Mouse (Mus musculus) lung, adult 2 months (tissue): Measurements from ENCODE around the gene Mecom.

Experiments
- CTCF ChIP-seq: fragments of 200-500 bp; IDR thresholded peaks from 2 replicates; pipeline ENCODE4 v1.5.1; 2011; ENCODE audit warnings: mild to moderate bottlenecking, low read length, control low read depth; ENCODE audit not compliant: insufficient read depth
- POLR2A ChIP-seq: fragments of 200-500 bp; IDR thresholded peaks from 2 replicates; pipeline ENCODE4 v1.6.1; 2011; ENCODE audit warnings: low read depth, mild to moderate bottlenecking, control low read depth, low read length, borderline replicate concordance; ENCODE audit errors: extremely low read depth

DNA sequence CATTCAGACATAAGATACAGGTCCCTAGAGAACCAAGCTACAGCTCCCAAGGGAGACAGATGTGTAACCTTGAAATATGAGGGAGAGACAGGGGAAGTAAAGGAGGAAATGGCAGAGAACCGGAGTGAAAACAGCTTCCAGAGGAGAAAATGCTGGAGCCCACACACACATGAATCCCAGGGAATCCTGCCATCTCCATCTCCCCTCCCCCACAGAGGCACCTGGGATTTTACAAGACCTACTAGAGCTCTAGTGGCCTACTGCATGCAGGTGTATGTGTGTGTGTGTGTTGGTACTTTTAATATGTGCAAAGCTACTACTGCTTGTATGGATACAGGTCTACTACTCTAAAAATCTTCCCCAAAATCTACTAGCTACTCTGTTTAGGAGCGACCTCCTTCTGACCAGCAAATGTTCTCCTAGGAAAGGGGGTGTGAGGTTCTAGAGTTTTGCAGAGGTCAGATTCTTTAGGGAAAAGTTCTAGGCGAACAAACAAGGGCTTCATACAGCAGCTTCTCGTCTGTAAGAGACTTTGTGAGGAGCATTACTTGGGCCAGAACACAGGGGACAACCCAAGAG lies 36.7 kb downstream of the Mecom start:
- TF ChIP-seq POLR2A (no peak), CTCF (no peak)
